Comparison of ENCODE assay signal across 13 mouse cellular contexts in the genomic region with DNA sequence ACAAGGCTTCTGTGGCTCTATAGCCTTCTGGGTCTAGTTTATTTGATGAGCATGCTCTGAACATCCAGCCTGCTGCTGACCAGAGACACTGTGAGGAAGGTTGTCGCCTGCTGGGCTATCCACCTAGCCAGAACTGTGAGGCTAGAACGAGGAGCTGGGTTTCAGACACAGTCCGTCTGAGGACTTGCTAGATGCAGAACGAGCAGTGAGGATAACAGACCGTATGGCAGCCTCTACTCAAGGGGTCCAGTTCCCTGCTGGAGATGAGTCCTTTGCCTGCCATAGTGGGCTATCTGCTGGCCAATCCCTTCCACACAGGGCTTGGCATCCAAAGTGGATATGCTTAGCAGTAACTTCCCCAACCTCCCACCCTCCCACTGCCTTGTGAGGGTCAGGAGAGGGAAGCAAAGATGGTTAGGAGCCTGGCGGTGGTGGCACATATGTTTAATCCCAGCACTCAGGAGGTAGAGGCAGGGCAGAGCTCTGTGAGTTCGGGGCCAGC. TPM values are rescaled to one million over a fixed set of nuclear protein-coding genes. Genes with fewer than 3 reads are reported as not detected.
DNase-seq lines count a peak whose midpoint lies in the region; ATAC-seq and TF ChIP-seq lines count a peak whose summit lies in the region.
"Had no signal": no experiment of that assay in that cellular context is flagged by ENCODE, and none has a peak within 500 bp of the region (broad histone marks: within the 10 kb centered on the region; RNA-seq: fewer than 3 reads in every experiment).

No protein-coding gene starts in this region.

- H3K4me1 ChIP-seq in kidney, postnatal 0 days (replicated peaks; ENCODE audit: insufficient read depth, low read length) = peaks cover 32% of the 10 kb centered on the region
- peaks cover 21% of the 10 kb centered on the region for H3K4me1 ChIP-seq in kidney, embryonic 14.5 days (ENCODE audit: control insufficient read depth, insufficient read depth, low read length)
- H3K4me1 ChIP-seq in G1E (ENCODE audit: insufficient read depth, low read depth, low read length) = peaks cover 47% of the 10 kb centered on the region
- H3K4me1 ChIP-seq in liver, embryonic 15.5 days (replicated peaks) = peaks cover 29% of the 10 kb centered on the region
- H3K4me1 ChIP-seq: hindbrain, embryonic 15.5 days had no signal

- intact Hi-C loops in gastrocnemius, adult 2 months (cut with DNase I) = no loop called here
- intact Hi-C loops in gastrocnemius, postnatal 36 days (cut with DNase I) = no loop called here
- intact Hi-C loops in left cerebral cortex, adult 2 months (cut with DNase I) = no loop called here

- no peak overlapping the region for H3K9ac ChIP-seq in kidney, postnatal 0 days (ENCODE audit: low read depth, low read length)
- no peak overlapping the region for H3K9ac ChIP-seq in kidney, embryonic 14.5 days (ENCODE audit: low read depth, low read length)
- no peak overlapping the region for H3K9ac ChIP-seq in liver, embryonic 15.5 days
- H3K9ac ChIP-seq: embryonic facial prominence, embryonic 12.5 days; forebrain, embryonic 13.5 days; hindbrain, embryonic 15.5 days had no signal

- DNase-seq in gastrocnemius, adult 2 months = no peak
- DNase-seq in gastrocnemius, postnatal 36 days = no peak
- no peak for DNase-seq in kidney, postnatal 0 days (ENCODE audit: low spot score)
- DNase-seq in G1E (ENCODE audit: low spot score) = no peak
- no peak for DNase-seq in c-Kit-positive CD71-positive TER-119-positive erythroid progenitor cells, embryonic 14.5 days (ENCODE audit: low spot score)
- no peak for DNase-seq in left cerebral cortex, adult 2 months (ENCODE audit: extremely low spot score in 1 of 2, low spot score in 2 of 2)
- DNase-seq: cerebellum, postnatal 14 days; kidney, postnatal 14 days had no signal

- peak overlapping the region; percentile 71 for H3K27ac ChIP-seq in gastrocnemius, adult 2 months
- H3K27ac ChIP-seq in kidney, postnatal 0 days = peak overlapping the region; percentile 36
- H3K27ac ChIP-seq in kidney, embryonic 14.5 days (ENCODE audit: low read depth, low read length) = no peak overlapping the region
- H3K27ac ChIP-seq in liver, embryonic 15.5 days (replicated peaks) = peak overlapping the region; percentile 29
- no peak overlapping the region for H3K27ac ChIP-seq in left cerebral cortex, adult 2 months
- H3K27ac ChIP-seq: embryonic facial prominence, embryonic 12.5 days; forebrain, embryonic 13.5 days; hindbrain, embryonic 15.5 days had no signal

- H3K36me3 ChIP-seq in kidney, postnatal 0 days (ENCODE audit: insufficient read depth, low read length) = no peaks in the 10 kb centered on the region
- no peaks in the 10 kb centered on the region for H3K36me3 ChIP-seq in kidney, embryonic 14.5 days (ENCODE audit: control insufficient read depth, insufficient read depth, low read length)
- no peaks in the 10 kb centered on the region for H3K36me3 ChIP-seq in G1E (replicated peaks)
- H3K36me3 ChIP-seq in liver, embryonic 15.5 days (replicated peaks) = no peaks in the 10 kb centered on the region
- H3K36me3 ChIP-seq: embryonic facial prominence, embryonic 12.5 days; hindbrain, embryonic 15.5 days had no signal

- no peak for TF ChIP-seq CTCF in gastrocnemius, adult 2 months (IDR thresholded peaks at IDR 0.05)
- no peak for TF ChIP-seq CTCF in kidney, postnatal 0 days (IDR thresholded peaks at IDR 0.05; ENCODE audit: low read depth)
- TF ChIP-seq CTCF in G1E (IDR thresholded peaks at IDR 0.05; ENCODE audit: low read depth, low read length) = no peak
- TF ChIP-seq CTCF in left cerebral cortex, adult 2 months (IDR thresholded peaks at IDR 0.05) = no peak

- no peaks in the 10 kb centered on the region for H3K9me3 ChIP-seq in kidney, postnatal 0 days (replicated peaks; ENCODE audit: low read length)
- no peaks in the 10 kb centered on the region for H3K9me3 ChIP-seq in kidney, embryonic 14.5 days (ENCODE audit: control insufficient read depth, low read length)
- no peaks in the 10 kb centered on the region for H3K9me3 ChIP-seq in G1E (replicated peaks)
- no peaks in the 10 kb centered on the region for H3K9me3 ChIP-seq in liver, embryonic 15.5 days (replicated peaks)
- H3K9me3 ChIP-seq: embryonic facial prominence, embryonic 12.5 days; forebrain, embryonic 13.5 days; hindbrain, embryonic 15.5 days had no signal

- no peak for ATAC-seq in kidney, postnatal 0 days (replicated peaks; ENCODE audit: low FRiP score, low read depth)
- ATAC-seq in kidney, embryonic 14.5 days (ENCODE audit: low FRiP score, low TSS enrichment) = no peak
- no peak for ATAC-seq in G1E (ENCODE audit: extremely low read depth, insufficient number of reproducible peaks, low FRiP score, poor library complexity, severe bottlenecking)
- ATAC-seq in liver, embryonic 15.5 days (ENCODE audit: insufficient read depth) = no peak
- ATAC-seq: forebrain, embryonic 13.5 days had no signal

- H3K4me3 ChIP-seq in gastrocnemius, adult 2 months = no peak overlapping the region
- no peak overlapping the region for H3K4me3 ChIP-seq in kidney, postnatal 0 days (replicated peaks; ENCODE audit: low read depth, low read length)
- H3K4me3 ChIP-seq in kidney, embryonic 14.5 days (ENCODE audit: low read length) = no peak overlapping the region
- peak overlapping the region; percentile 63 for H3K4me3 ChIP-seq in G1E (ENCODE audit: low read depth, low read length)
- no peak overlapping the region for H3K4me3 ChIP-seq in liver, embryonic 15.5 days (replicated peaks)
- H3K4me3 ChIP-seq in left cerebral cortex, adult 2 months = no peak overlapping the region
- H3K4me3 ChIP-seq: embryonic facial prominence, embryonic 12.5 days; forebrain, embryonic 13.5 days; hindbrain, embryonic 15.5 days had no signal

- no peak overlapping the region for H3K4me2 ChIP-seq in kidney, postnatal 0 days (ENCODE audit: low read length)
- no peak overlapping the region for H3K4me2 ChIP-seq in kidney, embryonic 14.5 days (replicated peaks; ENCODE audit: low read depth, low read length)
- no peak overlapping the region for H3K4me2 ChIP-seq in liver, embryonic 15.5 days
- H3K4me2 ChIP-seq: embryonic facial prominence, embryonic 12.5 days; forebrain, embryonic 13.5 days; hindbrain, embryonic 15.5 days had no signal

- WGBS in kidney, postnatal 0 days = 76% methylated on average over 7 of the region's 7 CpGs
- WGBS in kidney, embryonic 14.5 days = 72% methylated on average over 7 of the region's 7 CpGs
- 48% methylated on average over 7 of the region's 7 CpGs for WGBS in liver, embryonic 15.5 days (ENCODE audit: insufficient replicate concordance)

- no peaks in the 10 kb centered on the region for H3K27me3 ChIP-seq in kidney, postnatal 0 days (ENCODE audit: insufficient read depth, low read length)
- H3K27me3 ChIP-seq in kidney, embryonic 14.5 days (ENCODE audit: control insufficient read depth, insufficient read depth, low read length) = no peaks in the 10 kb centered on the region
- H3K27me3 ChIP-seq in G1E (ENCODE audit: insufficient read depth, low read length) = peaks cover 19% of the 10 kb centered on the region
- no peaks in the 10 kb centered on the region for H3K27me3 ChIP-seq in liver, embryonic 15.5 days
- H3K27me3 ChIP-seq: embryonic facial prominence, embryonic 12.5 days; hindbrain, embryonic 15.5 days had no signal

RNA-seq across cellular contexts. Expression of a gene that starts 10.9 kb away (rescaled TPM):
- total RNA-seq in gastrocnemius, adult 2 months (2021) = 10 to 100 TPM; 12.4 to 16.3 TPM
- 10 to 100 TPM; 13.5 to 16.0 TPM for total RNA-seq in gastrocnemius, postnatal 36 days (2021)
- 12.7 and 14.0 TPM in 2 replicates for polyA plus RNA-seq in kidney, postnatal 0 days (2015; fragmentation: Nextera tagmentation; extraction: Ambion mirVana)
- polyA plus RNA-seq in kidney, embryonic 14.5 days (2014; fragmentation: Nextera tagmentation; extraction: Ambion mirVana) = 6.5 and 11.1 TPM in 2 replicates
- total RNA-seq in G1E (2014; fragmentation: Nextera tagmentation) = 7.4 and 11.9 TPM in 2 replicates
- 13.6 and 16.0 TPM in 2 replicates for total RNA-seq in G1E (2017)
- polyA plus RNA-seq in G1E (2012) = 8.8 and 11.5 TPM in 2 replicates
- 6.6 and 8.3 TPM in 2 replicates for polyA plus RNA-seq in liver, embryonic 15.5 days (2015; fragmentation: Nextera tagmentation; extraction: Ambion mirVana)
- total RNA-seq in left cerebral cortex, adult 2 months (2021) = 10 to 100 TPM; 32.8 to 34.3 TPM

RNA-seq across cellular contexts. Expression of a gene that starts 17.4 kb away (rescaled TPM):
- total RNA-seq in gastrocnemius, adult 2 months (2021) = 1 to 10 TPM; 4.2 to 8.1 TPM
- 1 to 10 TPM; 3.6 to 5.3 TPM for total RNA-seq in gastrocnemius, postnatal 36 days (2021)
- 9.4 and 10.6 TPM in 2 replicates for polyA plus RNA-seq in kidney, postnatal 0 days (2015; fragmentation: Nextera tagmentation; extraction: Ambion mirVana)
- 5.7 and 14.2 TPM in 2 replicates for polyA plus RNA-seq in kidney, embryonic 14.5 days (2014; fragmentation: Nextera tagmentation; extraction: Ambion mirVana)
- 0.19 TPM in 1 of 2 replicates, not detected in the other for total RNA-seq in G1E (2014; fragmentation: Nextera tagmentation)
- total RNA-seq in G1E (2017) = 0.06 and 0.22 TPM in 2 replicates
- polyA plus RNA-seq in G1E (2012) = 0.01 and 0.02 TPM in 2 replicates
- 4.1 and 4.8 TPM in 2 replicates for polyA plus RNA-seq in liver, embryonic 15.5 days (2015; fragmentation: Nextera tagmentation; extraction: Ambion mirVana)
- total RNA-seq in left cerebral cortex, adult 2 months (2021) = 10 to 100 TPM; 57.9 to 59.0 TPM

Comparison
In these comparisons a context has a peak if more than half of its experiments do, and no peak if none do; other contexts are left out.
1. H3K27ac ChIP-seq: peak in gastrocnemius, adult 2 months (single experiment), kidney, postnatal 0 days (single experiment) and liver, embryonic 15.5 days (single experiment); none in kidney, embryonic 14.5 days (single experiment) and left cerebral cortex, adult 2 months (single experiment).
2. RNA of a gene that starts 17.4 kb away (total RNA-seq): 57.9 to 59.0 TPM in left cerebral cortex, adult 2 months; 4.2 to 8.1 TPM in gastrocnemius, adult 2 months, 3.6 to 5.3 TPM in gastrocnemius, postnatal 36 days and 0.06 to 0.22 TPM in G1E; every median in the first group is over 4 times any median in the second.